Mouse (Mus musculus): ENCODE results near the gene Ovol2. TPM values are rescaled to one million over a fixed set of nuclear protein-coding genes. Genes with fewer than 3 reads are reported as not detected.

The Ovol2 gene
- polyA plus RNA-seq, 1 experiment from 2014 or later: 2.3 TPM

GRCm38 (mm10) chr2:144276885-144277284 is 55.1 kb downstream of the Ovol2 start:
- ATAC-seq (ENCODE audit: insufficient number of reproducible peaks, low FRiP score, low TSS enrichment, low read depth): no peak
- H3K9me3 ChIP-seq: no peaks in the 10 kb centered on the region
- H3K9ac ChIP-seq: no peak overlapping the region
- peaks cover 11% of the 10 kb centered on the region for H3K4me1 ChIP-seq
- WGBS: 86% methylated on average over 3 of the region's 3 CpGs
- no peaks in the 10 kb centered on the region for H3K27me3 ChIP-seq
- H3K36me3 ChIP-seq: peaks cover 35% of the 10 kb centered on the region
- H3K4me2 ChIP-seq: no peak overlapping the region
- H3K4me3 ChIP-seq: no peak overlapping the region
- H3K27ac ChIP-seq: no peak overlapping the region

GRCm38 (mm10) chr2:144274741-144275140 is 57.2 kb downstream of the Ovol2 start:
- no peak for ATAC-seq (ENCODE audit: insufficient number of reproducible peaks, low FRiP score, low TSS enrichment, low read depth)
- 25% methylated on average over 8 of the region's 8 CpGs for WGBS
- Histone ChIP-seq H3K4me1 (peaks cover 16% of the 10 kb centered on the region), H3K9me3 (no peaks in the 10 kb centered on the region), H3K36me3 (peaks cover 25% of the 10 kb centered on the region), H3K27ac (peak overlapping the region; percentile 29; the same call in 1 of the 2 replicates), H3K27me3 (no peaks in the 10 kb centered on the region), H3K9ac (no peak overlapping the region), H3K4me2 (no peak overlapping the region), H3K4me3 (no peak overlapping the region)

GRCm38 (mm10) chr2:144272088-144272487 is 59.9 kb downstream of the Ovol2 start:
- Histone ChIP-seq H3K9me3 (no peaks in the 10 kb centered on the region), H3K4me1 (peaks cover 30% of the 10 kb centered on the region), H3K4me3 (no peak overlapping the region), H3K9ac (no peak overlapping the region), H3K27me3 (no peaks in the 10 kb centered on the region), H3K27ac (no peak overlapping the region), H3K4me2 (no peak overlapping the region), H3K36me3 (peaks cover 11% of the 10 kb centered on the region)
- 89% methylated on average over 12 of the region's 12 CpGs for WGBS
- ATAC-seq (ENCODE audit: insufficient number of reproducible peaks, low FRiP score, low TSS enrichment, low read depth): no peak

GRCm38 (mm10) chr2:144270507-144271420 is 61.2 kb downstream of the Ovol2 start, which contains the start of the genes Mgme1 and Snx5:
Gene Mgme1 (plus strand): TSS chr2:144270663.
Gene Snx5 (minus strand): TSS chr2:144270906.
- Histone ChIP-seq H3K27me3 (no peaks in the 10 kb centered on the region), H3K36me3 (0 out of 2 replicates have a peak, but pooled peaks cover 2% of the 10 kb centered on the region), H3K9me3 (no peaks in the 10 kb centered on the region), H3K9ac (peak within 1 kb of the TSS; percentile 95), H3K4me3 (peak within 1 kb of the TSS; percentile 86), H3K4me2 (peak within 1 kb of the TSS; percentile 79), H3K27ac (peak within 1 kb of the TSS; percentile 98), H3K4me1 (peaks cover 36% of the 10 kb centered on the region)
- peak; percentile 93 for ATAC-seq (ENCODE audit: insufficient number of reproducible peaks, low FRiP score, low TSS enrichment, low read depth)
- WGBS: under 1% methylated on average over 90 of the region's 93 CpGs

GRCm38 (mm10) chr2:144269679-144270475 is 62.1 kb downstream of the Ovol2 start:
- Histone ChIP-seq H3K9ac (peak overlapping the region; percentile 95), H3K4me2 (peak overlapping the region; percentile 79), H3K27ac (peak overlapping the region; percentile 98), H3K9me3 (no peaks in the 10 kb centered on the region), H3K4me1 (peaks cover 38% of the 10 kb centered on the region), H3K36me3 (0 out of 2 replicates have a peak, but pooled peaks cover 2% of the 10 kb centered on the region), H3K4me3 (peak overlapping the region; percentile 86), H3K27me3 (no peaks in the 10 kb centered on the region)
- ATAC-seq (ENCODE audit: insufficient number of reproducible peaks, low FRiP score, low TSS enrichment, low read depth): peak; percentile 8; the same call in 1 of the 2 replicates
- under 1% methylated on average over 32 of the region's 33 CpGs for WGBS

- peak overlapping the region; percentile 79 for H3K4me2 ChIP-seq
- no peak for ATAC-seq (ENCODE audit: insufficient number of reproducible peaks, low FRiP score, low TSS enrichment, low read depth)
- no peak overlapping the region for H3K27ac ChIP-seq
- H3K9me3 ChIP-seq: no peaks in the 10 kb centered on the region
- H3K9ac ChIP-seq: peak overlapping the region; percentile 95
- peak overlapping the region; percentile 86 for H3K4me3 ChIP-seq
- H3K27me3 ChIP-seq: no peaks in the 10 kb centered on the region
- under 1% methylated on average over 11 of the region's 11 CpGs for WGBS
- 0 out of 2 replicates have a peak, but pooled peaks cover 2% of the 10 kb centered on the region for H3K36me3 ChIP-seq
- H3K4me1 ChIP-seq: peaks cover 35% of the 10 kb centered on the region
These were observed 62.7 kb downstream of the Ovol2 start for GRCm38 (mm10) chr2:144269306-144269650.

GRCm38 (mm10) chr2:144268446-144269305 is 63.3 kb downstream of the Ovol2 start:
- Histone ChIP-seq H3K4me3 (peak overlapping the region; percentile 86), H3K9ac (peak overlapping the region; percentile 95), H3K9me3 (no peaks in the 10 kb centered on the region), H3K4me1 (peaks cover 31% of the 10 kb centered on the region), H3K27ac (no peak overlapping the region), H3K4me2 (peak overlapping the region; percentile 79), H3K36me3 (0 out of 2 replicates have a peak, but pooled peaks cover 2% of the 10 kb centered on the region), H3K27me3 (no peaks in the 10 kb centered on the region)
- no peak for ATAC-seq (ENCODE audit: insufficient number of reproducible peaks, low FRiP score, low TSS enrichment, low read depth)
- 8% methylated on average over 6 of the region's 6 CpGs for WGBS

- peak overlapping the region; percentile 79 for H3K4me2 ChIP-seq
- no peaks in the 10 kb centered on the region for H3K27me3 ChIP-seq
- H3K36me3 ChIP-seq: 0 out of 2 replicates have a peak, but pooled peaks cover 2% of the 10 kb centered on the region
- peaks cover 34% of the 10 kb centered on the region for H3K4me1 ChIP-seq
- H3K27ac ChIP-seq: no peak overlapping the region
- no peaks in the 10 kb centered on the region for H3K9me3 ChIP-seq
- ATAC-seq (ENCODE audit: insufficient number of reproducible peaks, low FRiP score, low TSS enrichment, low read depth): no peak
- H3K4me3 ChIP-seq: peak overlapping the region; percentile 86; the same call in 1 of the 2 replicates
- H3K9ac ChIP-seq: no peak overlapping the region
- WGBS: 43% methylated on average over 1 of the region's 1 CpGs
These were observed 64.3 kb downstream of the Ovol2 start for GRCm38 (mm10) chr2:144267731-144268015.

- Histone ChIP-seq H3K4me2 (peak overlapping the region; percentile 14; the same call in 1 of the 2 replicates), H3K4me3 (peak overlapping the region; percentile 86; the same call in 1 of the 2 replicates), H3K9me3 (no peaks in the 10 kb centered on the region), H3K4me1 (peaks cover 34% of the 10 kb centered on the region), H3K27me3 (no peaks in the 10 kb centered on the region), H3K27ac (no peak overlapping the region), H3K9ac (no peak overlapping the region), H3K36me3 (0 out of 2 replicates have a peak, but pooled peaks cover under 1% of the 10 kb centered on the region)
- ATAC-seq (ENCODE audit: insufficient number of reproducible peaks, low FRiP score, low TSS enrichment, low read depth): no peak
- WGBS: 59% methylated on average over 5 of the region's 5 CpGs
These were observed 64.8 kb downstream of the Ovol2 start for GRCm38 (mm10) chr2:144267004-144267730.

- WGBS: 54% methylated on average over 4 of the region's 4 CpGs
- no peak overlapping the region for H3K9ac ChIP-seq
- H3K27me3 ChIP-seq: no peaks in the 10 kb centered on the region
- peaks cover 31% of the 10 kb centered on the region for H3K4me1 ChIP-seq
- H3K9me3 ChIP-seq: no peaks in the 10 kb centered on the region
- peaks cover 2% of the 10 kb centered on the region for H3K36me3 ChIP-seq
- no peak overlapping the region for H3K27ac ChIP-seq
- H3K4me3 ChIP-seq: no peak overlapping the region
- H3K4me2 ChIP-seq: no peak overlapping the region
- ATAC-seq (ENCODE audit: insufficient number of reproducible peaks, low FRiP score, low TSS enrichment, low read depth): no peak
These were observed 65.8 kb downstream of the Ovol2 start for GRCm38 (mm10) chr2:144265916-144266683.

All from limb, embryonic 15.5 days (tissue).